Mouse (Mus musculus) CH12.LX (cell line): ENCODE results near the gene Tmc7.

Experiments
- CTCF ChIP-seq, 2 experiments: IDR thresholded peaks in 1 of 2; conservative IDR thresholded peaks in 1 of 2; 2 replicates each; pipeline ENCODE4 v1.5.1; 2011 to 2012; ENCODE audit warnings: low read depth in 2 of 2, low read length in 2 of 2, improper control_type of control experiment in 1 of 2, inconsistent platforms in 1 of 2, mild to moderate bottlenecking in 1 of 2, moderate library complexity in 1 of 2
- TCF12 ChIP-seq: IDR thresholded peaks from 2 replicates; pipeline ENCODE4 v1.6.1; 2014; ENCODE audit warnings: low read depth, mild to moderate bottlenecking, inconsistent platforms, low read length, improper control_type of control experiment
- ZKSCAN1 ChIP-seq: IDR thresholded peaks from 2 replicates; pipeline ENCODE4 v1.6.1; 2012; ENCODE audit warnings: low read depth, inconsistent platforms, low read length, improper control_type of control experiment, borderline replicate concordance

GRCm38 (mm10) chr7:118596271-118596670, 11.7 kb upstream of the Tmc7 start:
- TF ChIP-seq CTCF (conservative IDR thresholded peaks at IDR 0.05 in 1 of 2, IDR thresholded peaks at IDR 0.05 in 1 of 2; ENCODE audit: low read depth in 2 of 2, low read length in 2 of 2) (no peak), TCF12 (no peak), ZKSCAN1 (no peak)
